Mouse (Mus musculus) midbrain, embryonic 16.5 days (tissue): Measurements from ENCODE around the gene Pld5. TPM values are rescaled to one million over a fixed set of nuclear protein-coding genes. Genes with fewer than 3 reads are reported as not detected.

Source experiments
- ATAC-seq: fragments of 200-750 bp; cut with Nextera tagmentation; 2 replicates; pipeline ENCODE4 v1.8.0; 2017; ENCODE audit warnings: moderate TSS enrichment
- H3K27ac ChIP-seq: fragments of 300-500 bp; sonication (generic); 2 replicates; pipeline ENCODE4 v1.5.1; 2014; ENCODE audit warnings: mild to moderate bottlenecking, low read length, mixed read lengths
- H3K27me3 ChIP-seq: fragments of 300-500 bp; sonication (generic); 2 replicates; pipeline ENCODE4 v1.6.1; 2014; ENCODE audit warnings: low read depth, low read length, mixed read lengths; ENCODE audit not compliant: control insufficient read depth, insufficient read depth
- H3K36me3 ChIP-seq: fragments of 300-500 bp; sonication (generic); 2 replicates; pipeline ENCODE4 v1.6.1; 2014; ENCODE audit warnings: mild to moderate bottlenecking, low read length, moderate library complexity, mixed read lengths; ENCODE audit not compliant: control insufficient read depth, insufficient read depth
- H3K4me1 ChIP-seq: fragments of 300-500 bp; sonication (generic); 2 replicates; pipeline ENCODE4 v1.6.1; 2014; ENCODE audit warnings: mild to moderate bottlenecking, low read length, mixed read lengths; ENCODE audit not compliant: control insufficient read depth, insufficient read depth
- H3K4me2 ChIP-seq: fragments of 300-500 bp; sonication (generic); 2 replicates; pipeline ENCODE4 v1.6.1; 2014; ENCODE audit warnings: mild to moderate bottlenecking, low read length, mixed read lengths
- H3K4me3 ChIP-seq: fragments of 300-500 bp; sonication (generic); 2 replicates; pipeline ENCODE4 v1.5.1; 2014; ENCODE audit warnings: low read depth, mild to moderate bottlenecking, low read length, moderate library complexity, mixed read lengths
- H3K9ac ChIP-seq: fragments of 300-500 bp; sonication (generic); 2 replicates; pipeline ENCODE4 v1.6.1; 2014; ENCODE audit warnings: low read depth, low read length, mixed read lengths
- H3K9me3 ChIP-seq: fragments of 300-500 bp; sonication (generic); replicated peaks from 2 replicates; pipeline ENCODE4 v1.6.1; 2014; ENCODE audit warnings: mild to moderate bottlenecking, low read length, mixed read lengths; ENCODE audit not compliant: control insufficient read depth, poor library complexity, severe bottlenecking
- WGBS: fragments of 180-500 bp; shearing (Covaris S2); extraction: QIAGEN DNeasy Blood & Tissue Kit; methylation state at CpG from one replicate; pipeline ENCODE4 v1.1.7; 2014; 5-methylcytosine and 5-hydroxymethylcytosine counted together
- polyA plus RNA-seq: library from polyadenylated mRNA; unstranded; fragments of >200 nt; fragmentation: Nextera tagmentation; extraction: Ambion mirVana; gene quantifications from 2 replicates; pipeline ENCODE4 v1.2.1, GENCODE M21; 2015

The Pld5 gene
- polyA plus RNA-seq, 1 experiment from 2014 or later, result 5.0 TPM

GRCm38 (mm10) chr1:176223794-176224193, 51.3 kb downstream of the Pld5 start:
- no peak overlapping the region for H3K9ac ChIP-seq
- no peaks in the 10 kb centered on the region for H3K27me3 ChIP-seq
- no peaks in the 10 kb centered on the region for H3K9me3 ChIP-seq
- H3K36me3 ChIP-seq, result no peaks in the 10 kb centered on the region
- ATAC-seq, result no peak
- H3K4me2 ChIP-seq, result no peak overlapping the region
- no peaks in the 10 kb centered on the region for H3K4me1 ChIP-seq
- H3K27ac ChIP-seq, result no peak overlapping the region
- WGBS, result 90% methylated on average over 10 of the region's 10 CpGs
- H3K4me3 ChIP-seq, result no peak overlapping the region

- no peak overlapping the region for H3K4me3 ChIP-seq
- no peaks in the 10 kb centered on the region for H3K27me3 ChIP-seq
- no peaks in the 10 kb centered on the region for H3K36me3 ChIP-seq
- no peak overlapping the region for H3K9ac ChIP-seq
- H3K9me3 ChIP-seq, result no peaks in the 10 kb centered on the region
- WGBS, result 6% methylated on average over 12 of the region's 12 CpGs
- peak; percentile 62; the same call in 1 of the 2 replicates for ATAC-seq
- no peak overlapping the region for H3K27ac ChIP-seq
- no peak overlapping the region for H3K4me2 ChIP-seq
- H3K4me1 ChIP-seq, result no peaks in the 10 kb centered on the region
Measured at GRCm38 (mm10) chr1:176223196-176223595, 51.9 kb downstream of the Pld5 start.

- Histone ChIP-seq H3K27me3 (no peaks in the 10 kb centered on the region), H3K4me3 (no peak overlapping the region), H3K27ac (no peak overlapping the region), H3K9ac (no peak overlapping the region), H3K4me1 (peaks cover 5% of the 10 kb centered on the region; the same call in 1 of the 2 replicates), H3K4me2 (no peak overlapping the region), H3K36me3 (no peaks in the 10 kb centered on the region), H3K9me3 (no peaks in the 10 kb centered on the region)
- WGBS, result 90% methylated on average over 5 of the region's 5 CpGs
- ATAC-seq, result no peak
Measured at GRCm38 (mm10) chr1:176218217-176218616, 56.9 kb downstream of the Pld5 start.

DNA sequence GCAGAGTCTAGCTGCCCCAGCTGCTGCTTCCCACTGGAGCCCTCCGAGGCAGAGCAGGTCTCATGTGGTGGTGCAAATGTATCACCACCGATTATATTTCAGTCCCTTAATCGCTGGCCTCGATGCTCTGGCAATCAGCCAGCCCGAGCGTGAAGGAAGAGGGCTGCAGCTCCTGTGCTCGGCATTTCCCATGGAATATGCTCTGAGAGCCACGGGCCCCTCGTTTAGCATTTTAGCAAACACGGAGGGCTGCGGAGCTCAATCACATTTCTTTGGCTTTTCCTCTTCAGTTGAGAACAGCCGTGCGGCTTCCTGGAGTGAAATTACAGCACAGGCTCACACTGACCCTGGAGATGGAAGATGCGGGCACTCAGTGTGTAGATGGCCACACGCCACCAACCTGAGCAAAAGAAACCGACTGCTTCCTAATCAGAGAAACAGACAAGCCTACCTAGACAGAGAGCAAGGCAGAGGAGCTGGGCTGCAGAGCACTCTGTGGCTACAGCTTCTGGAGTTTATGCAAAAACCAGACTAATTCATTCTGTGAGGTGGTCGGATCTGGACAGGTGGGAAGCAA, 61.4 kb downstream of the Pld5 start:
- H3K9ac ChIP-seq, result peak overlapping the region; percentile 37
- peak; percentile 74 for ATAC-seq
- H3K27me3 ChIP-seq, result no peaks in the 10 kb centered on the region
- H3K4me2 ChIP-seq, result peak overlapping the region; percentile 51
- H3K4me3 ChIP-seq, result peak overlapping the region; percentile 16; the same call in 1 of the 2 replicates
- WGBS, result 19% methylated on average over 17 of the region's 17 CpGs
- no peaks in the 10 kb centered on the region for H3K36me3 ChIP-seq
- H3K9me3 ChIP-seq, result no peaks in the 10 kb centered on the region
- peaks cover 8% of the 10 kb centered on the region; the same call in 1 of the 2 replicates for H3K4me1 ChIP-seq
- 0 out of 2 replicates have a peak overlapping the region, but pooled peaks have one; percentile 39 for H3K27ac ChIP-seq

DNA sequence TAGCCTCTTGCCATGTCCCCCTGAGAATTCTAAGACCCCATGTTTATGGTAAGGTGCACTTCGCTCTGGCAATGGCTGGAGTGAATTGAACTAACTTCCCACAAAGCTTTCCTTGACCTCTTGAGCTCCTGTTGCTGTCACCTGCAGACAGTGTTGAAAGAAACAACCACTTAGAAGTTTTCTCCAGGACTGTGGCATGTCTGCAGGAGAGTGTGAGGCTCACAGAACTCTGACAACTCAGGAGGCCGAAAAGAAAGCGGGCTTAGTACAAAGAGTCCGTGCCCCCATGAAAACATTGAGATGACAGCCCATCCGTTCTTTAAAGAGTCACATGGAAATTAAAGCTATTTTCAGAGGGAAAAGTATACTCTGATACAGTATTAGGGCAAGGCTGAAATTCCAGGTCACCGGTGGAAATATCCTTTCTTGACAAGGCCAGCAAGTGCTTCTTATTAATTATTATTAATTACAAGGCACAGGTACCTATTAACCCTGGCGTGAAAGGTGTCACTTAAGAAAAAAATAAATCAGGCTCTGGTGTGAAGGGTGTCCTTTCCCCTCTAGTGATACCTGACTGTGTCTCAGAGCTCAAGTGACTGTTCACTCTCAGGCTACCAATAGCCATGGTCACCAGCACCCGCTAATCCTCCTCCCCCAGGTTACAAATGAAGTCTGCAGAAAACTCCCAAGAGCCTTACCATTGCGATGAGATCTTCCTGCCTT, 62.0 kb downstream of the Pld5 start:
- 56% methylated on average over 9 of the region's 9 CpGs for WGBS
- H3K27me3 ChIP-seq, result no peaks in the 10 kb centered on the region

DNA sequence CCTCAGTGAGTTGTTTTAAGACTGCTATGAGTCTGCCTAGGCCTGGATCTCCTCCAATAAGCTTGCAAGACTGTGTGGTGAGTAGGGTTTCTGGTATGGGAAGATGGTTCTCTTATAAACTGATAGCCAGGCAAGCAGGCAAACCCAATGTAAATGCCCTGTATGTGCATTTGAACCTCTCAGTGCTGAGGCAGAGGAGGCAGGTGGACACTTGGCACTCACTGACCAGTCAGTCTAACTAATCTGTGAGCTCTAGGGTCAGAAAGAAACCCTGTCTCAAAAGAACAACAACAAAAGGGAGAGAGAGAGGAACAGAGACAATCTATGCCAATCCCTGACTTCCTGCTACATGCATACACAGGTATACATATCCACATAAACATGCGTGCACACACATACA, 64.3 kb downstream of the Pld5 start:
- Histone ChIP-seq H3K9me3 (no peaks in the 10 kb centered on the region), H3K4me1 (peaks cover 8% of the 10 kb centered on the region; the same call in 1 of the 2 replicates), H3K27me3 (no peaks in the 10 kb centered on the region), H3K36me3 (no peaks in the 10 kb centered on the region), H3K27ac (no peak overlapping the region), H3K9ac (no peak overlapping the region), H3K4me2 (no peak overlapping the region), H3K4me3 (no peak overlapping the region)
- 100% methylated on average over 1 of the region's 1 CpGs for WGBS
- ATAC-seq, result no peak

More for the DNA sequence above, 62.0 kb downstream of the Pld5 start:
- peak overlapping the region; percentile 37; the same call in 1 of the 2 replicates for H3K9ac ChIP-seq
- peak overlapping the region; percentile 16; the same call in 1 of the 2 replicates for H3K4me3 ChIP-seq
- no peaks in the 10 kb centered on the region for H3K9me3 ChIP-seq
- H3K36me3 ChIP-seq, result no peaks in the 10 kb centered on the region
- no peak for ATAC-seq
- H3K27ac ChIP-seq, result 0 out of 2 replicates have a peak overlapping the region, but pooled peaks have one; percentile 39
- peak overlapping the region; percentile 51 for H3K4me2 ChIP-seq
- peaks cover 8% of the 10 kb centered on the region; the same call in 1 of the 2 replicates for H3K4me1 ChIP-seq

- H3K9ac ChIP-seq, result no peak overlapping the region
- no peak overlapping the region for H3K27ac ChIP-seq
- no peaks in the 10 kb centered on the region for H3K36me3 ChIP-seq
- H3K4me2 ChIP-seq, result no peak overlapping the region
- H3K9me3 ChIP-seq, result no peaks in the 10 kb centered on the region
- H3K27me3 ChIP-seq, result no peaks in the 10 kb centered on the region
- H3K4me1 ChIP-seq, result peaks cover 2% of the 10 kb centered on the region; the same call in 1 of the 2 replicates
- 86% methylated on average over 2 of the region's 2 CpGs for WGBS
- no peak for ATAC-seq
- H3K4me3 ChIP-seq, result no peak overlapping the region
Measured at GRCm38 (mm10) chr1:176208014-176208413, 67.1 kb downstream of the Pld5 start.

- Histone ChIP-seq H3K4me1 (no peaks in the 10 kb centered on the region), H3K4me2 (no peak overlapping the region), H3K27me3 (no peaks in the 10 kb centered on the region), H3K4me3 (no peak overlapping the region), H3K9me3 (no peaks in the 10 kb centered on the region), H3K36me3 (no peaks in the 10 kb centered on the region), H3K27ac (no peak overlapping the region), H3K9ac (no peak overlapping the region)
- WGBS, result 88% methylated on average over 3 of the region's 3 CpGs
- ATAC-seq, result no peak
Measured at GRCm38 (mm10) chr1:176202360-176202759, 72.8 kb downstream of the Pld5 start.
